Mouse (Mus musculus): ENCODE data around the gene St8sia1. TPM values are rescaled to one million over a fixed set of nuclear protein-coding genes. Genes with fewer than 3 reads are reported as not detected.

The St8sia1 gene
- total and polyA plus RNA-seq, 3 experiments = 0.01 TPM; not detected in 2

GRCm38 (mm10) chr6:142850436-142850835, 113.8 kb downstream of the St8sia1 start:
- DNase-seq (ENCODE audit: low read depth, low spot score) = no peak
- no peaks in the 10 kb centered on the region for H3K9me3 ChIP-seq (replicated peaks; ENCODE audit: insufficient read depth, low read length)
- no peaks in the 10 kb centered on the region for H3K79me2 ChIP-seq (ENCODE audit: control insufficient read depth, insufficient read depth, low read length, poor library complexity)
- H3K4me1 ChIP-seq (ENCODE audit: control insufficient read depth in 1 of 2, insufficient read depth in 2 of 2, low read length in 2 of 2) = no peaks in the 10 kb centered on the region
- no peak overlapping the region for H3K4me3 ChIP-seq (ENCODE audit: control insufficient read depth in 1 of 2, insufficient read depth in 1 of 2, low read depth in 2 of 2, low read length in 2 of 2)
- TF ChIP-seq MAZ (IDR thresholded peaks at IDR 0.05; ENCODE audit: low read depth, low read length) = no peak
- TF ChIP-seq USF1 (IDR thresholded peaks at IDR 0.05; ENCODE audit: low read depth, low read length) = no peak
- TF ChIP-seq MAX (IDR thresholded peaks at IDR 0.05; ENCODE audit: low read length) = no peak
- no peak for TF ChIP-seq MYC (IDR thresholded peaks at IDR 0.05; ENCODE audit: low read depth, low read length)
- TF ChIP-seq SMC3 (IDR thresholded peaks at IDR 0.05; ENCODE audit: low read depth, low read length) = no peak
- no peak for TF ChIP-seq JUND (IDR thresholded peaks at IDR 0.05; ENCODE audit: low read depth, low read length)
- no peak for TF ChIP-seq BHLHE40 (IDR thresholded peaks at IDR 0.05; ENCODE audit: borderline replicate concordance, low read depth, low read length)
- TF ChIP-seq HCFC1 (IDR thresholded peaks at IDR 0.05; ENCODE audit: low read depth, low read length) = no peak
- no peak for TF ChIP-seq POLR2A (IDR thresholded peaks at IDR 0.05; ENCODE audit: control insufficient read depth in 1 of 2, insufficient read depth in 1 of 2, low read depth in 1 of 2, low read length in 2 of 2, poor library complexity in 1 of 2)
- no peak for TF ChIP-seq E2F4 (IDR thresholded peaks at IDR 0.05; ENCODE audit: borderline replicate concordance, low read depth, low read length)
- no peak for TF ChIP-seq GATA1 (IDR thresholded peaks at IDR 0.05; ENCODE audit: low read depth, low read length)
- TF ChIP-seq UBTF (IDR thresholded peaks at IDR 0.05; ENCODE audit: borderline replicate concordance, insufficient read depth, low read depth, low read length) = no peak
- TF ChIP-seq CHD2 (IDR thresholded peaks at IDR 0.05; ENCODE audit: low read length) = no peak
- TF ChIP-seq RAD21 (IDR thresholded peaks at IDR 0.05; ENCODE audit: low read depth, low read length) = no peak
- no peak for TF ChIP-seq ZC3H11A (IDR thresholded peaks at IDR 0.05; ENCODE audit: low read depth, low read length)
- no peaks in the 10 kb centered on the region for H3K27me3 ChIP-seq (ENCODE audit: control insufficient read depth in 1 of 2, insufficient read depth in 2 of 2, low read length in 2 of 2)
- H3K27ac ChIP-seq (ENCODE audit: control insufficient read depth, low read depth, low read length) = no peak overlapping the region
- H3K36me3 ChIP-seq (ENCODE audit: control insufficient read depth in 1 of 2, insufficient read depth in 2 of 2, low read length in 2 of 2) = no peaks in the 10 kb centered on the region; a peak in 1 of 4 replicates
- H3K9ac ChIP-seq (ENCODE audit: control insufficient read depth, low read depth, low read length, poor library complexity, severe bottlenecking) = no peak overlapping the region

DNA sequence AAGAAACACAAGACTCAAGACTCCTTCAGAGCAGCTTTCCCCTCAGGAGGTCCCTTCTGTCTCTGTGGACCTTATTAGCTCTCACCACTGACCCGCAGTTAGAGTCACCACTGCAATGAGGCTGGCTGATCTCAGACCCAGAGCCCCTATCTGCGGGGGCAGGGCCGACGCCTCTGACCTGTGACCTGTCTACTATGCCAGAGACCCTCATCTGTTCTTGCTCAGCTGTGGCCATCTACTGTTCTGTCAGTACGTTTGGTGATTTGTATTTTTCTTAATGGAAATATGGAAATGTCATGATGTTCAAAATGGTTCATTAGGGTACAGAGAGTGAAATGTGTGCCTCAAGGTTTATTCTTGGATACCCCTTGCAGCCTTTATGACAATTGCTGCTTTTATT, 114.9 kb downstream of the St8sia1 start:
- Histone ChIP-seq H3K27ac (ENCODE audit: control insufficient read depth, low read depth, low read length) (no peak overlapping the region), H3K9me3 (replicated peaks; ENCODE audit: insufficient read depth, low read length) (no peaks in the 10 kb centered on the region), H3K9ac (ENCODE audit: control insufficient read depth, low read depth, low read length, poor library complexity, severe bottlenecking) (no peak overlapping the region), H3K4me1 (ENCODE audit: control insufficient read depth in 1 of 2, insufficient read depth in 2 of 2, low read length in 2 of 2) (no peaks in the 10 kb centered on the region), H3K4me3 (ENCODE audit: control insufficient read depth in 1 of 2, insufficient read depth in 1 of 2, low read depth in 2 of 2, low read length in 2 of 2) (no peak overlapping the region), H3K79me2 (ENCODE audit: control insufficient read depth, insufficient read depth, low read length, poor library complexity) (no peaks in the 10 kb centered on the region), H3K27me3 (ENCODE audit: control insufficient read depth in 1 of 2, insufficient read depth in 2 of 2, low read length in 2 of 2) (no peaks in the 10 kb centered on the region), H3K36me3 (ENCODE audit: control insufficient read depth in 1 of 2, insufficient read depth in 2 of 2, low read length in 2 of 2) (no peaks in the 10 kb centered on the region; a peak in 1 of 4 replicates)
- DNase-seq (ENCODE audit: low read depth, low spot score) = no peak
- TF ChIP-seq MAZ (IDR thresholded peaks at IDR 0.05; ENCODE audit: low read depth, low read length) (no peak), MAFK (IDR thresholded peaks at IDR 0.05; ENCODE audit: borderline replicate concordance, low read depth, low read length) (no peak), TCF12 (IDR thresholded peaks at IDR 0.05; ENCODE audit: low read depth, low read length) (no peak), MYC (IDR thresholded peaks at IDR 0.05; ENCODE audit: low read depth, low read length) (no peak), SMC3 (IDR thresholded peaks at IDR 0.05; ENCODE audit: low read depth, low read length) (no peak), TBP (IDR thresholded peaks at IDR 0.05; ENCODE audit: low read depth, low read length) (no peak), TAL1 (IDR thresholded peaks at IDR 0.05; ENCODE audit: low read length) (no peak), ZC3H11A (IDR thresholded peaks at IDR 0.05; ENCODE audit: low read depth, low read length) (no peak), ZMIZ1 (IDR thresholded peaks at IDR 0.05; ENCODE audit: low read depth, low read length) (no peak), MYB (IDR thresholded peaks at IDR 0.05; ENCODE audit: low read depth, low read length) (no peak), USF1 (IDR thresholded peaks at IDR 0.05; ENCODE audit: low read depth, low read length) (no peak), EP300 (IDR thresholded peaks at IDR 0.05; ENCODE audit: low read depth in 1 of 2, low read length in 2 of 2) (no peak), ETS1 (IDR thresholded peaks at IDR 0.05; ENCODE audit: low read depth, low read length) (no peak), MXI1 (IDR thresholded peaks at IDR 0.05; ENCODE audit: low read depth, low read length) (no peak), RCOR1 (IDR thresholded peaks at IDR 0.05; ENCODE audit: low read depth, low read length) (no peak), ELF1 (IDR thresholded peaks at IDR 0.05; ENCODE audit: low read depth, low read length) (no peak), E2F4 (IDR thresholded peaks at IDR 0.05; ENCODE audit: borderline replicate concordance, low read depth, low read length) (no peak), CHD1 (IDR thresholded peaks at IDR 0.05; ENCODE audit: low read depth, low read length) (no peak)
